13 mouse cellular contexts compared by ENCODE assay signal in genomic region chr13:57867586-57867985, GRCm38 (mm10). TPM values are rescaled to one million over a fixed set of nuclear protein-coding genes. Genes with fewer than 3 reads are reported as not detected.
DNase-seq lines count a peak whose midpoint lies in the region; ATAC-seq and TF ChIP-seq lines count a peak whose summit lies in the region.
"Had no signal": no experiment of that assay in that cellular context is flagged by ENCODE, and none has a peak within 500 bp of the region (broad histone marks: within the 10 kb centered on the region; RNA-seq: fewer than 3 reads in every experiment).

No protein-coding gene starts in this region.

- no peak overlapping the region for H3K27ac ChIP-seq in liver, postnatal 0 days (ENCODE audit: low read depth)
- H3K27ac ChIP-seq in liver, embryonic 11.5 days (ENCODE audit: low read depth, low read length), result no peak overlapping the region
- H3K27ac ChIP-seq: macrophage had no signal

- ATAC-seq in liver, postnatal 0 days, result no peak
- ATAC-seq in liver, embryonic 11.5 days (replicated peaks; ENCODE audit: low FRiP score), result no peak

- no peak overlapping the region for H3K4me2 ChIP-seq in liver, postnatal 0 days (ENCODE audit: low read depth, low read length)
- no peak overlapping the region for H3K4me2 ChIP-seq in liver, embryonic 11.5 days

- H3K4me1 ChIP-seq in liver, postnatal 0 days (ENCODE audit: insufficient read depth), result no peaks in the 10 kb centered on the region
- no peaks in the 10 kb centered on the region for H3K4me1 ChIP-seq in liver, embryonic 11.5 days (replicated peaks; ENCODE audit: control insufficient read depth, insufficient read depth, low read length)

- no peaks in the 10 kb centered on the region for H3K27me3 ChIP-seq in liver, postnatal 0 days (ENCODE audit: insufficient read depth, low read length)
- H3K27me3 ChIP-seq in liver, embryonic 11.5 days (replicated peaks; ENCODE audit: control insufficient read depth, insufficient read depth, low read length), result no peaks in the 10 kb centered on the region

- WGBS in liver, postnatal 0 days (ENCODE audit: insufficient replicate concordance), result 52% methylated on average over 7 of the region's 7 CpGs
- WGBS in liver, embryonic 11.5 days, result 55% methylated on average over 7 of the region's 7 CpGs

- no peak for TF ChIP-seq CTCF in liver, postnatal 0 days (IDR thresholded peaks at IDR 0.05; ENCODE audit: low read depth)

- no peak overlapping the region for H3K9ac ChIP-seq in liver, postnatal 0 days (replicated peaks)
- H3K9ac ChIP-seq in liver, embryonic 11.5 days (ENCODE audit: low read depth, low read length), result no peak overlapping the region

- TF ChIP-seq EP300 in liver, postnatal 0 days (IDR thresholded peaks at IDR 0.05; ENCODE audit: low read depth), result no peak

- no peaks in the 10 kb centered on the region for H3K9me3 ChIP-seq in liver, postnatal 0 days (ENCODE audit: low read length)
- H3K9me3 ChIP-seq in liver, embryonic 11.5 days (ENCODE audit: control insufficient read depth, low read length), result no peaks in the 10 kb centered on the region

- no peaks in the 10 kb centered on the region for H3K36me3 ChIP-seq in liver, postnatal 0 days (replicated peaks; ENCODE audit: insufficient read depth, low read length)
- H3K36me3 ChIP-seq in liver, embryonic 11.5 days (ENCODE audit: control insufficient read depth, insufficient read depth, low read length), result no peaks in the 10 kb centered on the region
- H3K36me3 ChIP-seq: G1E had no signal

- DNase-seq in adrenal gland, postnatal 10 days, result peak; percentile 32
- DNase-seq in adrenal gland, postnatal 4 days (ENCODE audit: low spot score in 2 of 2), result no peak
- DNase-seq in liver, postnatal 0 days, result peak; percentile 20
- no peak for DNase-seq in liver, embryonic 11.5 days (ENCODE audit: low spot score)
- peak; percentile 80 for DNase-seq in embryo, embryonic 10 days (ENCODE audit: low spot score)
- peak; percentile 10 for DNase-seq in lung, postnatal 36 days
- DNase-seq in layer of hippocampus, adult 8-10 months (ENCODE audit: low spot score in 2 of 2), result no peak
- DNase-seq in T-cell, adult 2 months (ENCODE audit: low spot score), result no peak
- DNase-seq: cerebellum, adult 9-10 months; heart, postnatal 36 days; right cerebral cortex, postnatal 14 days had no signal

- no peak overlapping the region for H3K4me3 ChIP-seq in liver, postnatal 0 days (ENCODE audit: low read depth, low read length)
- no peak overlapping the region for H3K4me3 ChIP-seq in liver, embryonic 11.5 days (ENCODE audit: low read depth, low read length)

RNA-seq across cellular contexts. Expression of gene Spock1, which starts 40.5 kb away (rescaled TPM):
- 10 to 100 TPM; 13.2 to 14.7 TPM for total RNA-seq in adrenal gland, postnatal 10 days (2021)
- total RNA-seq in adrenal gland, postnatal 4 days (2021), result 10 to 100 TPM; 30.0 to 35.2 TPM
- not detected in 2 replicates for polyA plus RNA-seq in liver, postnatal 0 days (2015; fragmentation: Nextera tagmentation; extraction: Ambion mirVana)
- polyA plus RNA-seq in liver, embryonic 11.5 days (2014; fragmentation: Nextera tagmentation; extraction: Ambion mirVana), result 1.2 TPM in 2 replicates
- total RNA-seq in layer of hippocampus, adult 8-10 months (2022), result 100 to 1,000 TPM; 180 to 224 (median 201) TPM
- polyA plus RNA-seq: G1E, macrophage had no signal

Comparison
In these comparisons a context has a peak if more than half of its experiments do, and no peak if none do; other contexts are left out.
1. DNase-seq: peak in adrenal gland, postnatal 10 days (single experiment), liver, postnatal 0 days (single experiment), embryo, embryonic 10 days (single experiment) and lung, postnatal 36 days (single experiment); none in adrenal gland, postnatal 4 days (0 of 2), liver, embryonic 11.5 days (single experiment), layer of hippocampus, adult 8-10 months (0 of 2) and T-cell, adult 2 months (single experiment).
2. RNA of gene Spock1, which starts 40.5 kb away (total RNA-seq): 180 to 224 TPM in layer of hippocampus, adult 8-10 months; 30.0 to 35.2 TPM in adrenal gland, postnatal 4 days and 13.2 to 14.7 TPM in adrenal gland, postnatal 10 days; every median in the first group is over 4 times any median in the second.